Mouse (Mus musculus) kidney, adult 10 weeks (tissue): Measurements from ENCODE around the gene Scgn. TPM values are rescaled to one million over a fixed set of nuclear protein-coding genes. Genes with fewer than 3 reads are reported as not detected.

Experiments
- polyA plus RNA-seq: library from polyadenylated mRNA; stranded (reverse); fragments of 350-450 nt; fragmentation: Illumina TruSeq; extraction: RNeasy Lipid Tissue Mini Kit (QIAGEN cat#74804); gene quantifications from one replicate; pipeline ENCODE4 v1.2.3, GENCODE M21; 2014; ENCODE audit warnings: low read depth, low replicate concordance

Gene Scgn
- not detected for polyA plus RNA-seq

DNA sequence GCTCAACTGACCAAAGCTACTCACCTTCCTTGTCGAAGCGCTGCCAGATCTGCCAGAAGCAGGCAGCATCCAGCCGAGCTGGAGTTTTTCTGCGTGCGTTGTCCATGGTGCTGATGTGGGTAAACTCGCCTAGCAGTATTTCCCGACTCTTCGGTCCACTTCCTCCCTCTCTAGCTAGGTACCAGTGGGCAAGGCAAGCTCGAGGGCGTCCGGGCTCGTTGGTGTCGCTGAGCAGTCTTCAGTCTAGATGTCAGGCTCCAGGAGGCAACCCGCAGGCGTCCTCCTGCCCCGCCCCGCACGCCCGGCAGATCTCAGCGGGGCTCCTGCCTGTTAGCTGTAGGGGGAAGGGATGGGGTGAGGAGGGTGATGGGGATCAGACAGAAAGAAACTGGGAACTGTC, at the start of gene Scgn:
Gene Scgn, minus strand, starts transcription at position 287 of the 400 bp plus-strand sequence.

DNA sequence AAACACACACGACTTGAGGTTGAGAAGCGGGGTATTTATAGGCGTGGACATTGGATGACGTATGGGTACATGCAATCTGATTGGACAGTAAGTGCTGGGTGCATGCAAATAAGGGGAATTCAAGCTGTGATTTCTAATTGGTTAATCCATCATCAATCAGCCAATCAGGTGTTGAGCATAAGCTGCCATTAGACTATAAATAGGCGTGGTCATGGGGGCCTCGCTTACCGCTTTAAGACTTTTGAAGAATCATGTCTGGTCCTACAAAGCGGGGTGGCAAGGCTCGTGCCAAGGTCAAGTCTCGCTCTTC, 56.8 kb downstream of the Scgn start, which contains the start of gene Hist1h2aa:
Gene Hist1h2aa, plus strand, starts transcription at position 252 of the 310 bp plus-strand sequence.

DNA sequence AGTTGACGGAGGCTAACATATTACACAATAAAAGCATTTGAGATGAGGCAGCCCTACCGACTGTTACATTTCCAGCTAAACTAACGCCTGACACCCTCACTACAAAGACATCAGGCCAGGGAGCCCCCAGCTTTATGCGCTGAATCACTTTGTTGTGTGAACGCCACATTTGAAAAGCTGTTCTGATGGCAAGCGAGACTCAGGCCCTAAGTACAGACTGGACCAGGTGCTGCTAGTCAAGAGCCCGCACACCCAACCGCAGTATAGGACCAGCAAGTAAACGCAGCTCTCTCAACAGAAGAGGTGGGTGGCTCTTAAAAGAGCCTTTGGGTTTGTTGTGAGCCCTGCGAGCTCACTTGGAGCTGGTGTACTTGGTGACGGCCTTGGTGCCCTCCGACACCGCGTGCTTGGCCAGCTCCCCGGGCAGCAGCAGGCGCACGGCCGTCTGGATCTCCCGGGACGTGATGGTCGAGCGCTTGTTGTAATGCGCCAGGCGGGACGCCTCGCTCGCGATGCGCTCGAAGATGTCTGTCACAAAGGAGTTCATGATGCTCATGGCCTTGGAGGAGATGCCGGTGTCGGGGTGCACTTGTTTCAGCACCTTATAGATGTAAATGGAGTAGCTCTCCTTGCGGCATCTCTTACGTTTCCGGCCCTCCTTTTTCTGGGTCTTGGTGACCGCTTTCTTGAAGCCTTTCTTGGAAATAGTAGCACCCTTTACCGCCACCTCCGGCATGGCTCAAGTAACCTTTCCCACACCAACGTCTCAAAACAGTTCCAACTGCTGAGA, 57.4 kb downstream of the Scgn start, which contains the start of gene Hist1h2ba:
Gene Hist1h2ba, minus strand, starts transcription at position 736 of the 790 bp plus-strand sequence.

DNA sequence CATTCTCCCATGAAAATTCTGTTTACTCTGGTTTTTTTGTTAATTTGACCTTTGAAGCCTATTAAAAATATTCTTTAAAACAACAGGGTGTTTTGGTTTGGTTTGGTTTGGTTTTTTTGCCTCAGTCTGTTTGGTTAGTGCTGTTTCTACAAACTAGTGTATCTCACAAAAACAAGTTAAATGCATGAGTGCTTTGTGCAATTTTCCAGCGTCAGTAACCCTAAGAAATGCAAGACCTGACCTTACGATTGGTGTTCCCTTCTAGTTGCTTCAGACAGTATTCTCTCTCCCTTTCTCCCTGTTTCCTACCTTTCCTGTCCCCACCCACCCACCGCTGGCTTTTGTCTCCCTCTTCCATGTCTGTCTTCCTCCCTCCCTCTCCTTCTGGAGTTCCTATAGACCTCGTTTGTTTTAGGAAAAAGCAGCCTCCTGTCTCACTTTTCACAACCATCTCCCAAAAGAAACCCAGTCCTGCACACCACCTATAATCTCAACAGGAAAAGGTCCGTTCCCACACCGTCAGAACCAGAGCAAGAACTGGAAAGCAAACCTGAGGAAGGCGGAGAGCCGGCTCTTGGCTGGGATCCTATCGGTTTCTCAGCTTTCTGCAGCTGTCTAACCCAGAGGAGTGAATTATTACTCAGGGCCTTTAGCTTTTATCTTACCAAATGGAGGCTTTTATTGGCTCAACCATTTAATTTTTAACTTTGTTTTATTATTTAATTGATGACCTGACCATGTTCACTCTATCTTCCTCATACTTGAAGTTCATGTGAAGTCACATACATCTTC, 76.4 kb downstream of the Scgn start, which contains the start of gene Slc17a4:
Gene Slc17a4, minus strand, starts transcription at position 634 of the 792 bp plus-strand sequence.

Other genes starting within 250 kb of the Scgn start
- not detected for gene Hist1h3c, start 245.6 kb downstream of the Scgn start, polyA plus RNA-seq
- gene Hist1h2bb, start 244.5 kb downstream of the Scgn start, polyA plus RNA-seq, result not detected
- gene Hist1h2ab, start 240.1 kb downstream of the Scgn start, polyA plus RNA-seq, result not detected
- gene Hist1h3b, start 238.9 kb downstream of the Scgn start, polyA plus RNA-seq, result not detected
- not detected for gene Hist1h4b, start 234.2 kb downstream of the Scgn start, polyA plus RNA-seq
- not detected for gene Hist1h4a, start 230.0 kb downstream of the Scgn start, polyA plus RNA-seq
- gene Hist1h3a, start 228.8 kb downstream of the Scgn start, polyA plus RNA-seq, result not detected
- not detected for gene Hist1h1a, start 227.5 kb downstream of the Scgn start, polyA plus RNA-seq
- gene Trim38, start 221.3 kb downstream of the Scgn start, polyA plus RNA-seq, result not detected
- 23.4 TPM for gene Slc17a2, start 184.2 kb downstream of the Scgn start, polyA plus RNA-seq
- 577 TPM for gene Slc17a3, start 151.8 kb downstream of the Scgn start, polyA plus RNA-seq
- 1,038 TPM for gene Slc17a1, start 123.5 kb downstream of the Scgn start, polyA plus RNA-seq
- 3.4 TPM for gene Slc17a4, start 76.2 kb downstream of the Scgn start, polyA plus RNA-seq
- not detected for gene Hist1h2ba, start 57.1 kb downstream of the Scgn start, polyA plus RNA-seq
- not detected for gene Hist1h2aa, start 56.8 kb downstream of the Scgn start, polyA plus RNA-seq